Mouse (Mus musculus): ENCODE results near the gene Usp34. TPM values are rescaled to one million over a fixed set of nuclear protein-coding genes. Genes with fewer than 3 reads are reported as not detected.

Usp34 gene
- polyA plus RNA-seq, 1 experiment from 2014 or later, result 39.2 TPM

DNA sequence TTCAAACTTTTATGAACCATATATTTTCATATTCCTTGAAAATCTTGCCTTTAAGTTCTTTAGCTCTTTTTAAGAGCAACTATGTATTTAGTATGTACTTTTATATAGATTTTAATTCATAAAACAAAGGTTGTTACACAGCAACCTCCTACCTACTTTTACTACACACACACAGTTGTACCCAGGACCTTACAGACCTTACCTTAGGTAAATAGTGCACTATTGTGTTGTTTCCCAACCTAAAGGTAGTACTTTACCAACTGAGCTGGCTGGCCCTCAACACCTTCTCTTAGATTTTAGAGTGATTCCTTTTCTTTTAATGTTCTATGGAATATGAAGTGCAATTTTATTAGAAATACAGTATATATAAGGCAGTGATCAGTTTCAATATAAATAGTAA is 65.8 kb downstream of the Usp34 start:
- Histone ChIP-seq H3K4me3 (ENCODE audit: low read depth, low read length) (no peak overlapping the region), H3K27me3 (replicated peaks; ENCODE audit: control insufficient read depth, insufficient read depth, low read length) (no peaks in the 10 kb centered on the region), H3K9me3 (replicated peaks; ENCODE audit: control insufficient read depth, low read length) (no peaks in the 10 kb centered on the region), H3K36me3 (ENCODE audit: control insufficient read depth, insufficient read depth, low read length) (peaks cover 42% of the 10 kb centered on the region), H3K4me2 (ENCODE audit: low read length) (no peak overlapping the region), H3K27ac (ENCODE audit: low read depth, low read length) (no peak overlapping the region), H3K4me1 (ENCODE audit: control insufficient read depth, insufficient read depth, low read length) (no peaks in the 10 kb centered on the region), H3K9ac (ENCODE audit: low read length) (no peak overlapping the region)
- ATAC-seq, result no peak
- no peak for DNase-seq (ENCODE audit: low spot score)

DNA sequence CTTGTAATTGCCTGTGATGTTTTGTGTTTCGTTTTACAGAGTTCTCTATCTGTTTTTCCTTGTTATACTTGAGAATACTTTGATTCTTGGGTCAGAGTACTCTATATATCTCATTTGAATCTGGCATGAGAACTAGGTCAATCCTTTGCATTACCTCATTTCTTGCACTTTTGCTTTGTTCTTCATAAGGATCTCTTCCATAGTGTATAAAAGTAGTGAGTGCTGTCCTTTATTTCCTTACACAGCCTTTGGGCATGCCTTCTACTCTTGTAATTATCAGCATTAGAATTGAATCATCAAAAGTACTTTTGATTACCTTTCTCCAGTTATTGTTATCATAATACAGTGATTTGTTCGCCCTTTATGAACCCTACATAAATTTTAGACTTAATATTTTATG is 73.4 kb downstream of the Usp34 start:
- no peak for DNase-seq (ENCODE audit: low spot score)
- 88% methylated on average over 2 of the region's 2 CpGs for WGBS
- no peak overlapping the region for H3K4me2 ChIP-seq (ENCODE audit: low read length)
- H3K36me3 ChIP-seq (ENCODE audit: control insufficient read depth, insufficient read depth, low read length), result peaks cover 32% of the 10 kb centered on the region
- no peak overlapping the region for H3K27ac ChIP-seq (ENCODE audit: low read depth, low read length)
- H3K4me3 ChIP-seq (ENCODE audit: low read depth, low read length), result no peak overlapping the region
- H3K27me3 ChIP-seq (replicated peaks; ENCODE audit: control insufficient read depth, insufficient read depth, low read length), result no peaks in the 10 kb centered on the region
- no peak for ATAC-seq
- no peaks in the 10 kb centered on the region for H3K4me1 ChIP-seq (ENCODE audit: control insufficient read depth, insufficient read depth, low read length)
- no peak overlapping the region for H3K9ac ChIP-seq (ENCODE audit: low read length)
- no peaks in the 10 kb centered on the region for H3K9me3 ChIP-seq (replicated peaks; ENCODE audit: control insufficient read depth, low read length)

DNA sequence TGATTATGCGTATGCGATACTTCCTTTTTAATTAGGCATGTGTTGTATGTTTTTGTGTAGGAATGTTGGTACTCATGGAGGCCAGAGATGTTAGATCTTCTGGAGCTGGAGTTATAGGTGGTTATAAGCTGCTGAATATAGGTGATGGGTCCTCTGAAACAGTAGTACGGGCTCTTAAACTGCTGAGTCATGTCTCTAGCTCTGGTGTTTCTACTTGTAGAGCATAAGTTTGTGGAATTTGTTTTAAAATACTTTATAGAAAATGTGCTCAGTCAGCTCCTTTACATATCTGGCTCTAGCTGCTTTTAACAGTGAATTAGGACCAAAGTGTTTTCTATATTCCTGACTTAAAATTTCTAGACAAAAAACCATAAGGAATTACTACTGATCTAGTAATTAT is 73.9 kb downstream of the Usp34 start:
- Histone ChIP-seq H3K27ac (ENCODE audit: low read depth, low read length) (no peak overlapping the region), H3K9ac (ENCODE audit: low read length) (no peak overlapping the region), H3K27me3 (replicated peaks; ENCODE audit: control insufficient read depth, insufficient read depth, low read length) (no peaks in the 10 kb centered on the region), H3K4me2 (ENCODE audit: low read length) (no peak overlapping the region), H3K36me3 (ENCODE audit: control insufficient read depth, insufficient read depth, low read length) (peaks cover 28% of the 10 kb centered on the region), H3K4me1 (ENCODE audit: control insufficient read depth, insufficient read depth, low read length) (no peaks in the 10 kb centered on the region), H3K9me3 (replicated peaks; ENCODE audit: control insufficient read depth, low read length) (no peaks in the 10 kb centered on the region), H3K4me3 (ENCODE audit: low read depth, low read length) (no peak overlapping the region)
- ATAC-seq (no peak), DNase-seq (ENCODE audit: low spot score) (no peak)
- 80% methylated on average over 3 of the region's 3 CpGs for WGBS

DNA sequence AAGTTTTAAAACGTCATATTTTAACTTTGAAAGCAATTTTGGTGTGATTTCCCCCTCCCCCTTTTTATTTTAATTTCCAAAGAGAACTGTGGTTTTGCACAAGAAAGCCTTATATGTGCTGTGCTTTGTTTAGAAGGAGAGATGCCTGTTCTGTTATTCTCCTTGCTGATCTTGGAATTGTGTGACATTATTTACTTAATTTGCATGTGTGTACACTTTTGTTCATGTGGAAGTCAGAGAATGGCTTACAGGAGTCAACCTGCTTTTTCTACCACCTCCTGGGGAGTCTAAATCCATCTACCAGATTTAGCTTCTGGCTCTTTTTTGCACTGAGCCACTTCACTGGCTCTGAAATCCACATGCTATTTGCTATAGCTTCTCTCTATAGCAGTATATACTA is 76.1 kb downstream of the Usp34 start:
- Histone ChIP-seq H3K9ac (ENCODE audit: low read length) (no peak overlapping the region), H3K27ac (ENCODE audit: low read depth, low read length) (no peak overlapping the region), H3K4me3 (ENCODE audit: low read depth, low read length) (no peak overlapping the region), H3K27me3 (replicated peaks; ENCODE audit: control insufficient read depth, insufficient read depth, low read length) (no peaks in the 10 kb centered on the region), H3K36me3 (ENCODE audit: control insufficient read depth, insufficient read depth, low read length) (peaks cover 15% of the 10 kb centered on the region), H3K9me3 (replicated peaks; ENCODE audit: control insufficient read depth, low read length) (no peaks in the 10 kb centered on the region), H3K4me2 (ENCODE audit: low read length) (no peak overlapping the region), H3K4me1 (ENCODE audit: control insufficient read depth, insufficient read depth, low read length) (no peaks in the 10 kb centered on the region)
- no peak for DNase-seq (ENCODE audit: low spot score)
- WGBS, result 83% methylated on average over 1 of the region's 1 CpGs
- no peak for ATAC-seq

DNA sequence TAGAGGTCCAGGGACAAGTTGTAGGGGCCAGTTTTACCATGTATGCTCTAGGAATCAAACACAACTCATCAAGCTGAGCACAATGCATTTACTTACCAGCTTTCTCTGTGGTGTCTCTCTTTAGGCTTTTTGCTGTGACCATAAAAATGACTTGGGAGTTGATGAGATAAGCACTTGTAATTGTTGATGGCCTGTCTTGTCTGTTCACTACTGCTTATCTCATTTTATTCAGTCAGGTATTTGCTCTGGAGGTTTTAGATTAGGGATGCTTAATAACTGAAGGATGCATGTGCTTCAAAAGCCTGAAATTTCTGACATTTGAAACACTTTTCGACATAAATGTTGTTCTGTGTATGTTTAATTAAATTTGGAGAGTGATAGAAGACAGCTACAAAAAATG is 83.0 kb downstream of the Usp34 start:
- Histone ChIP-seq H3K36me3 (ENCODE audit: control insufficient read depth, insufficient read depth, low read length) (peaks cover 31% of the 10 kb centered on the region), H3K27ac (ENCODE audit: low read depth, low read length) (no peak overlapping the region), H3K9me3 (replicated peaks; ENCODE audit: control insufficient read depth, low read length) (no peaks in the 10 kb centered on the region), H3K4me1 (ENCODE audit: control insufficient read depth, insufficient read depth, low read length) (no peaks in the 10 kb centered on the region), H3K4me2 (ENCODE audit: low read length) (no peak overlapping the region), H3K27me3 (replicated peaks; ENCODE audit: control insufficient read depth, insufficient read depth, low read length) (no peaks in the 10 kb centered on the region), H3K9ac (ENCODE audit: low read length) (no peak overlapping the region), H3K4me3 (ENCODE audit: low read depth, low read length) (no peak overlapping the region)
- ATAC-seq (no peak), DNase-seq (ENCODE audit: low spot score) (no peak)
- 80% methylated on average over 1 of the region's 1 CpGs for WGBS

DNA sequence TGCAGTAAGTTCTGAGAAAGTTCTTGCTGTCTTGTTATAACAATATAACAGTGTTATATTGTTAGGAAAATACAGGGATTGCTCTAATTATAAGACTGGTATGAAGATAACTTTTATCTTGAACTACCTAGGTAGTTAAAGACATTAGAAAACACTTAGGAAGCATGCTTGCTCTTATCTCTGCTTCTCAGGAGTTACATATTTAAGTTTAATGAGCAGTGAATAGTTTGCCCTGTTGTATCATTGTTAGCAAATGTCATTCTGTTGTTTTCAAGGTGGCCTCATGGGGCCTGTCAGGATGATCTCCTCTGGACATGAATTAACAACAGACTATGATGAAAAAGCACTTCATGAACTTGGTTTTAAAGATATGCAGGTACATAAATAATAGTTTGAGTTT is 85.9 kb downstream of the Usp34 start:
- H3K27ac ChIP-seq (ENCODE audit: low read depth, low read length), result no peak overlapping the region
- H3K9me3 ChIP-seq (replicated peaks; ENCODE audit: control insufficient read depth, low read length), result no peaks in the 10 kb centered on the region
- H3K4me2 ChIP-seq (ENCODE audit: low read length), result no peak overlapping the region
- H3K36me3 ChIP-seq (ENCODE audit: control insufficient read depth, insufficient read depth, low read length), result peaks cover 40% of the 10 kb centered on the region
- no peak overlapping the region for H3K9ac ChIP-seq (ENCODE audit: low read length)
- DNase-seq (ENCODE audit: low spot score), result no peak
- no peak for ATAC-seq
- H3K4me3 ChIP-seq (ENCODE audit: low read depth, low read length), result no peak overlapping the region
- no peaks in the 10 kb centered on the region for H3K27me3 ChIP-seq (replicated peaks; ENCODE audit: control insufficient read depth, insufficient read depth, low read length)
- no peaks in the 10 kb centered on the region for H3K4me1 ChIP-seq (ENCODE audit: control insufficient read depth, insufficient read depth, low read length)

DNA sequence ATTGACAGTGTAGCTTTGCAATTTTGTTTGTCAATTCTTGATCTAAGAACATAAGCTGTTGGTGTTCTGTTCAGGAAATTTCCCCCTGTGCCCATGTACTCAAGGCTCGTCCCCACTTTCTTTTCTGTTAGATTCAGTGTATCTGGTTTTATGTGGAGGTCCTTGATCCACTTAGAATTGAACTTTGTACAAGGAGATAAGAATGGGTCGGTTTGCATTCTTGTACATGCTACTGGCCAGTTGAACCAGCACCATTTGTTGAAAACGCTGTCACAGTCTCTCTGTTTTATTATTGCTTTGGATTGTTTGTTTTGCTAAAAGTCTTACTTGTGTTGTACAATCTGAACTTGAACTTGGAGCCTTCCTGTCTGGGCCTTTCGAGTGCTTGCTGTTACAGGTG is 89.9 kb downstream of the Usp34 start:
- H3K4me1 ChIP-seq (ENCODE audit: control insufficient read depth, insufficient read depth, low read length), result no peaks in the 10 kb centered on the region
- no peak overlapping the region for H3K4me2 ChIP-seq (ENCODE audit: low read length)
- no peaks in the 10 kb centered on the region for H3K9me3 ChIP-seq (replicated peaks; ENCODE audit: control insufficient read depth, low read length)
- H3K27ac ChIP-seq (ENCODE audit: low read depth, low read length), result no peak overlapping the region
- 95% methylated on average over 4 of the region's 4 CpGs for WGBS
- H3K4me3 ChIP-seq (ENCODE audit: low read depth, low read length), result no peak overlapping the region
- no peak for DNase-seq (ENCODE audit: low spot score)
- no peak overlapping the region for H3K9ac ChIP-seq (ENCODE audit: low read length)
- ATAC-seq, result no peak
- peaks cover 35% of the 10 kb centered on the region for H3K36me3 ChIP-seq (ENCODE audit: control insufficient read depth, insufficient read depth, low read length)
- no peaks in the 10 kb centered on the region for H3K27me3 ChIP-seq (replicated peaks; ENCODE audit: control insufficient read depth, insufficient read depth, low read length)

DNA sequence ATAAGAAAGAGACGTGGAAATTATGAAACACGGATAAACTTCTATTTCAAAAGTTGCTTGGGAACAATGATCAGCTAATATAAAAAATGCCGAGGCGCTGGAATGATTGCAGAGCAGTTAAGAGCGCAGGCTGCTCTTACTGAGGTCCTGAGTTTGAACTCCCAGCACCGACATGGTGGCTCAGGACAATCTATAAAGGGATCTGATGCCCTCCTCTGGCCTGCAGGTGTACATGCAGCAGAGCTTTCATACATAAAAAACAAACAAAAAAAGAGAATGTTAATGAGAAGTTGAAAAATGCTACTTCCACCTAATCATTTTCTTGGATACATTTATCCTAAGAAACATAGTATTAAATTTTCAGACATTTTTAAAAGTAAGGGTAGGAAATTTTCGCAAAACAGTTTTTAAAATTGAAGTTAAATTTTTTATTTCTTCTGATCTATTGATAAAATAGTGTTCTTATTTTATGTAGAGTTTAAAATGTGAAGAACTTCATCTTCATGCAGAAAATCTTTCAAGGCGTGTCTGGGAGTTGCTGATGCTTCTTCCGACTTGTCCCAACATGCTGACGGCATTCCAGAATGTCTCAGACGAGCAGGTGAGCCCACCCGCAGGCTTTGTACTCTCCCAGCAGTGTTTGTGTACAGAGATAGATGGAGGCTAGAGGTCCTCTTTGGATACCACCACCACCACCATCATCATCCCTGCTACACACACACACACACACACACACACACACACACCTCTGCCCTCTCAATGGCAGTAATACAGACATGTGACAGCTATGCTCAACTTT is 94.5 kb downstream of the Usp34 start:
- no peak for ATAC-seq
- H3K9me3 ChIP-seq (replicated peaks; ENCODE audit: control insufficient read depth, low read length), result no peaks in the 10 kb centered on the region
- 87% methylated on average over 12 of the region's 12 CpGs for WGBS

DNA sequence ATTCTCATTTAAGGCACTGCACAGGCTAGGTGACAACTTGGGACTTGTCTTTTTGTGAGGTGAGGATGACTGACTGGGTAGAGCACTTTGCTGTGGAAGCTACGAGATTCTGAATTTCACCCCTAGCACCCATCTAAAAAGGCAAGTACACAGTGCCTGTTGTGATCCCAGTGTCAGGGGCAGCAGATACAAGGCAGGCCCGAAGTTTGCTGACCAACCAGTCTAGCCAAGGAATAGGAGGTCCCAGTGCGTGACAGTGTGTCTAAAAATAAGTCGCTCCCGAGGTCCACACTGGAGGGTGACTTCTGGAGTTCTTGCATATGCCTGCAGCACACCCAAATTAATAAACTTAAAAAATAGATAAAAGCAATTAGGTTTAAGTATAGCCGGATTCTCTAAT is 121.6 kb downstream of the Usp34 start:
- no peaks in the 10 kb centered on the region for H3K9me3 ChIP-seq (replicated peaks; ENCODE audit: control insufficient read depth, low read length)
- no peak overlapping the region for H3K27ac ChIP-seq (ENCODE audit: low read depth, low read length)
- no peak for ATAC-seq
- H3K36me3 ChIP-seq (ENCODE audit: control insufficient read depth, insufficient read depth, low read length), result peaks cover 57% of the 10 kb centered on the region
- no peak overlapping the region for H3K4me2 ChIP-seq (ENCODE audit: low read length)
- DNase-seq (ENCODE audit: low spot score), result no peak
- no peak overlapping the region for H3K4me3 ChIP-seq (ENCODE audit: low read depth, low read length)
- no peak overlapping the region for H3K9ac ChIP-seq (ENCODE audit: low read length)
- no peaks in the 10 kb centered on the region for H3K4me1 ChIP-seq (ENCODE audit: control insufficient read depth, insufficient read depth, low read length)
- no peaks in the 10 kb centered on the region for H3K27me3 ChIP-seq (replicated peaks; ENCODE audit: control insufficient read depth, insufficient read depth, low read length)
- 95% methylated on average over 6 of the region's 6 CpGs for WGBS

More for the DNA sequence above, 94.5 kb downstream of the Usp34 start:
- Histone ChIP-seq H3K4me3 (ENCODE audit: low read depth, low read length) (no peak overlapping the region), H3K27ac (ENCODE audit: low read depth, low read length) (no peak overlapping the region), H3K27me3 (replicated peaks; ENCODE audit: control insufficient read depth, insufficient read depth, low read length) (no peaks in the 10 kb centered on the region), H3K4me1 (ENCODE audit: control insufficient read depth, insufficient read depth, low read length) (no peaks in the 10 kb centered on the region), H3K9ac (ENCODE audit: low read length) (no peak overlapping the region), H3K36me3 (ENCODE audit: control insufficient read depth, insufficient read depth, low read length) (peaks cover 36% of the 10 kb centered on the region), H3K4me2 (ENCODE audit: low read length) (no peak overlapping the region)
- DNase-seq (ENCODE audit: low spot score), result peak; percentile 9
